Mouse (Mus musculus) frontal cortex, adult (tissue): ENCODE results near the gene Fgf23.

Experiments
- ATAC-seq: cut with Nextera tagmentation; 2 replicates; pipeline ENCODE4 v1.9.2; 2017; ENCODE audit warnings: mild to moderate bottlenecking, moderate library complexity, mixed read lengths; ENCODE audit not compliant: low TSS enrichment

Gene Fgf23

GRCm38 (mm10) chr6:127072817-127073216 is at the start of gene Fgf23:
TSS of gene Fgf23 (plus strand) at chr6:127072902.
- ATAC-seq: no peak

DNA sequence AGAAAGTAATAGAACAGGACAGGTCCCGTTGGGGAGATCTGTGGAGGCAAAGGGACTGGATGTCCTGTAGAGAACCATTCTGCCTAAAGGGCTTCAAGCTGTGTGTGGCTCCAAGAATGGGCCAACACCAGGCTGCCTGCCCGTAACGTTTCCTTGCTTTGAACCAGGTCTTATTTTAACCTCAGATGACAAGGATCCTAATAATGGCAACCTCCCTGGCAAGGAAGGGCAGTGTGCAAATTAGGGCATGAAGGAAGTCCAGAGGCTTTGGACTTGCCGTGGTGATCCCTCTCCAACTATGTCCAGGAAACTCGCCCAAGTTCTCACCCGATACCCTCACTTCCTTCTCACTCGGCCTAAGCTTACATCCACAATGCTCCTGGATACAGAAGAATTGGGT is 47.9 kb upstream of the Fgf23 start:
- no peak for ATAC-seq

GRCm38 (mm10) chr6:127034760-127035159 is 37.9 kb upstream of the Fgf23 start:
- peak; percentile 92 for ATAC-seq

DNA sequence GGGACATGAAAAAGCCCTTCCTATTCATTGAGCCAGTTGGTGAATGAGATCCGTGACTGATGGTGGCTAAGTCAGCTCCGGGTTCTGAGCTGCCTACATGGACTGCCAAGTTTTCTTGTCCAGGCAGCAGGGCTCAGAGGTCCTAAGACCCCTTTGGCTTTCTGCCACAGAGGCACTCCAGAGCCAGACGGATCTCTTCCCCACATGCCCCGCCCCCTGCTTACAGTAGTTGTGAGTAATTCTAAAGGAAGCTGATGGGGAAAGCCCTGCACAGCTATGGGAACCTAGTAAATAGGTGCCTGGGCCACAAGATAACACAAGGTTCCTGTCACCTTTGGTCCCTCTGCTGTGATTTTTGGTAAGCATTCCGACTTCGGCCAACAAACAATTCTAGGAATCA is 27.8 kb upstream of the Fgf23 start:
- no peak for ATAC-seq

GRCm38 (mm10) chr6:127050847-127051246 is 21.9 kb upstream of the Fgf23 start:
- no peak for ATAC-seq

DNA sequence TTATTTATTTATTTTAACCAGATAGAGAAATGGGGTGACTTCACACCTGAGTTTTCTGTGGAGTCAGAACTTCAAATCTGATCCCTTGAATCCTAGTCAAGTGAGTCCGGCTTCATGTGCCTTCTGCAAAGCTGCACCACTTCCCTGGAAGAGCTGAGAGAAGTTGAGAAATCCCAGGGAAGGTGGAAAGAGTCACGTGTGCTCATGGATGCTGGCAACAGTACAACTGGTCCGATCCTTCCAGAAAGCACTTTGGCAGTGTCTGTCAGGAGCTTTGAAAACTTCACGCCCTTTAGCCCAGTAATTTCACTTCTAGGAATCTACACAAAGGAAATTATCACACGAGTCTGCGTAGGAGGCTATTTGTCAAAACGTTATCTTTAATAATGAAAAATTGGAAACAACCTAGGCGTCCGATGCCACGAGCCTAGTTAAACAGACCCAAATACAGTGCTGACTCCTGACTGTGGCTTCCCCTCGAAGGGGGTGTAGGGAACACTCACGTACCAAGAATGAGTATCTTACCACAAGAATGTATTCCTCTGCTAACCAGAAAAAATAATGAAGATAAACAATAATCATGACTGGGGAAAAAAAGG is 15.6 kb upstream of the Fgf23 start:
- no peak for ATAC-seq

- peak; percentile 66 for ATAC-seq
These were observed 12.7 kb upstream of the Fgf23 start for GRCm38 (mm10) chr6:127059975-127060374.

- peak; percentile 86 for ATAC-seq
These were observed 8.8 kb upstream of the Fgf23 start for GRCm38 (mm10) chr6:127063915-127064314.

- peak; percentile 8; the same call in 1 of the 2 replicates for ATAC-seq
These were observed 7.9 kb upstream of the Fgf23 start for GRCm38 (mm10) chr6:127064815-127065214.

DNA sequence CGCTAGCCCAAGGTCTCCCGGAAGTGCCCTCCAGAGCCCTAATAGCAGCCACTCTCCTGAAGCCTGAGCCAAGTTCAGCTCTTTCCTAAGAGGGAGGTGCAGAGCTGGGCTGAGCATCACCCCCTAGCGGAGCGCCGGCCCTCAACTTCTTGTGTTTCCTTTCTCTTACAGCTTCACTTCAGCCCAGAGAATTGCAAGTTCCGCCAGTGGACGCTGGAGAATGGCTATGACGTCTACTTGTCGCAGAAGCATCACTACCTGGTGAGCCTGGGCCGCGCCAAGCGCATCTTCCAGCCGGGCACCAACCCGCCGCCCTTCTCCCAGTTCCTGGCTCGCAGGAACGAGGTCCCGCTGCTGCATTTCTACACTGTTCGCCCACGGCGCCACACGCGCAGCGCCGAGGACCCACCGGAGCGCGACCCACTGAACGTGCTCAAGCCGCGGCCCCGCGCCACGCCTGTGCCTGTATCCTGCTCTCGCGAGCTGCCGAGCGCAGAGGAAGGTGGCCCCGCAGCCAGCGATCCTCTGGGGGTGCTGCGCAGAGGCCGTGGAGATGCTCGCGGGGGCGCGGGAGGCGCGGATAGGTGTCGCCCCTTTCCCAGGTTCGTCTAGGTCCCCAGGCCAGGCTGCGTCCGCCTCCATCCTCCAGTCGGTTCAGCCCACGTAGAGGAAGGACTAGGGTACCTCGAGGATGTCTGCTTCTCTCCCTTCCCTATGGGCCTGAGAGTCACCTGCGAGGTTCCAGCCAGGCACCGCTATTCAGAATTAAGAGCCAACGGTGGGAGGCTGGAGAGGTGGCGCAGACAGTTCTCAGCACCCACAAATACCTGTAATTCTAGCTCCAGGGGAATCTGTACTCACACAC is 7.4 kb downstream of the Fgf23 start:
- ATAC-seq: peak; percentile 97

DNA sequence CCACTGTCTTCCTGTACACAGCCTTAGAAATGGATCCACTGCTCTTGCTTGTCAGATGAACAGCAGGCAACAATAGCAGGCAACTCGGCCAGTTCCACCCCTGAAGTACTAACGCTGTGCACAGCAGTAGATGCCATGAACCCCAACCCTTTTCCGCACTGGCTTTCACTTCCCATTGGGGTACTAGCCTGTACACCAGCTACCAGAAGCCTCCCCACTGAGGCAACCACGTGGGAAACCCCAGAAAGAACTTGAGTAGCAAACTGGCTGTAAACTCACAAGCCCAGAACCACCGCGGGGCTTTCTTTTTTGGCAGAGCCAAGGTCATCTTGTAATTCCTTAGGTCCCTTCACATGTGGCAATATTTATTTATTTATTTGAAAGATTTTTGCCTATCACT is 9.1 kb downstream of the Fgf23 start:
- no peak for ATAC-seq

GRCm38 (mm10) chr6:127086739-127087138 is 14.0 kb downstream of the Fgf23 start:
- peak; percentile 83 for ATAC-seq

DNA sequence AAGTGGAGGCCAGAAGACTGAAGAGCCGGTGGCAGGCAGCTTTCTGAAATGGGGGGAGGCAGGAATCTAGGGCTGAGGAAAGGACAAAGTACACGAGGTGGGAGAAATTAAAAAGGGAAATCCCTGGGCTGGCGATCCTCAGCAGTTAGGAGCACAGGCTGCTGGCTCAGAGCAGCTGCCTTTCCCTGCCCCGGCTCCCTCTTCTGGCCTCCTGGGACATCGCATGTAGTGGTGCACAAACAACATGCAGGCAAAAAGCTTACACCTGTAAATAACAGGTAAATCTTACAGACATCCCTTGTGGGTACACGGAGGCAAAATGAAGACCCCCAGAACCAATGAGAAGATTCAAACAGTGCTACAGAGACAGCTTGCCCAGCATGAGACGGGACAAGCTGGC is 21.9 kb downstream of the Fgf23 start:
- ATAC-seq: peak; percentile 83; the same call in 1 of the 2 replicates

- no peak for ATAC-seq
These were observed 31.0 kb downstream of the Fgf23 start for GRCm38 (mm10) chr6:127103506-127104275.

- ATAC-seq: no peak
These were observed 31.8 kb downstream of the Fgf23 start for GRCm38 (mm10) chr6:127104396-127105029.

GRCm38 (mm10) chr6:127105107-127105506 is 32.4 kb downstream of the Fgf23 start:
- ATAC-seq: no peak

GRCm38 (mm10) chr6:127106189-127106588 is 33.5 kb downstream of the Fgf23 start:
- peak; percentile 20; the same call in 1 of the 2 replicates for ATAC-seq

GRCm38 (mm10) chr6:127106726-127107125 is 34.0 kb downstream of the Fgf23 start:
- ATAC-seq: no peak

DNA sequence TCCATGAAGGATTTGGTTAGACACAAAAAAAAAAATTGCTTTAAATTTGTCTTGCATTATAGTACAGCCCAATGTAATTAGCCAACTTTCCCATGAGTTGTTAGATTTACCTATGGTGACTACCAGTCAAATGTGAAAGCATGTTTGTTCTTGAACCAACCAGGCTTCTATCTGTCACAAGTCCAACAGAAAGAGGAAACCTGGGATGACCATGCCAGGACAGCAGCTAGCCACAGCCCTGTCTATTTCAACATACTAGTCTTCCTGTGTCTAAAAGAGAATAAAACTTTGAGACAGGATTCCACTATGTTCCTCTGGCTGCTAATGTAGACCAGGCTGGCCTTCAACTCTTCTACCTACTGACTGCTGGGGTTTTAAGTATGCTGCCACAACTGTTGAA is 34.7 kb downstream of the Fgf23 start:
- ATAC-seq: no peak

DNA sequence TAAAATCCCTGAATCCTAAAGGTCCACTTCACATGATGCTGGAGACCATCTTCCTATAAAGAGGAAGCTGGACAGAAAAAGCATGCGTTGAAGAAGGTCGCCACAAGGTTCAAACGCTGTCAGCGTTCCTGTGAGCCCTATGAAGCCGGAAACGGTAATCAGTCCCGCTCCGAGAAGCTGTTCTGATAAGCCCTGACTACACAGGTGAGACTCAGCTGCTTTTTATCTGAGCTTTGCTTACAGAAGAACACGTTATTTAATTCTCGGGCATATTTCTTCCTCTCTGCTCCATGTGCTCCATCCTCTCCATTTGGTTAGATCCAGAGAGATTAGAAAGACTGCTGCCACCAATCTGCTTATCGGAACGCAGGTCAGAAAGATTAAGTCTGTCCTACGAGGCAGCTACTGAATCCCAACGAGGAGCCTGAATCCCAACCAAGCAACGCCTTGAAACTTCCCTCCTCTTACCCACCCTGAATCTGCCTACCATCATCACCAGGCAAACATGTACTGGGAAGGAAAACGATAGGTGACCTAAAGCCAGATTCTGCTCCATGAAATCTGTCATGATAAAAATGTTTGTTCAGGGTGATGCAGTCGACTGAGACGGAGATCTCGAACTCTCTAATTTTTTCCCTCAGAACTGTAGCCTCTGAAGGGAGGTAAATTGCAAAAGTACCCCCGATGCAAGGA is 35.8 kb downstream of the Fgf23 start:
- no peak for ATAC-seq

- peak; percentile 98 for ATAC-seq
These were observed 36.8 kb downstream of the Fgf23 start, which contains the start of gene Tigar for GRCm38 (mm10) chr6:127109402-127109930. TSS of gene Tigar (minus strand) at chr6:127109557.
